Mouse (Mus musculus) forebrain, embryonic 10.5 days (tissue): ENCODE results near the gene Vdr. TPM values are rescaled to one million over a fixed set of nuclear protein-coding genes. Genes with fewer than 3 reads are reported as not detected.

Experiments
- DNase-seq: peaks from one replicate; pipeline ENCODE4 v3.0.0-alpha.2; 2017; ENCODE audit warnings: low spot score; ENCODE audit errors: extremely low spot score
- H3K27ac ChIP-seq: fragments of 300-500 bp; sonication (generic); 2 replicates; pipeline ENCODE4 v1.5.1; 2016; ENCODE audit warnings: mild to moderate bottlenecking
- H3K27me3 ChIP-seq: fragments of 300-500 bp; sonication (generic); 2 replicates; pipeline ENCODE4 v1.6.1; 2016; ENCODE audit warnings: mild to moderate bottlenecking; ENCODE audit not compliant: poor library complexity, severe bottlenecking
- H3K36me3 ChIP-seq: fragments of 300-500 bp; sonication (generic); replicated peaks from 2 replicates; pipeline ENCODE4 v1.6.1; 2016; ENCODE audit warnings: mild to moderate bottlenecking, moderate library complexity
- H3K4me1 ChIP-seq: fragments of 300-500 bp; sonication (generic); 2 replicates; pipeline ENCODE4 v1.6.1; 2016
- H3K4me3 ChIP-seq: fragments of 300-500 bp; sonication (generic); 2 replicates; pipeline ENCODE4 v1.5.1; 2016; ENCODE audit warnings: mild to moderate bottlenecking, moderate library complexity
- H3K9me3 ChIP-seq: fragments of 300-500 bp; sonication (generic); 2 replicates; pipeline ENCODE4 v1.6.1; 2016; ENCODE audit warnings: mild to moderate bottlenecking, moderate library complexity
- WGBS: fragments of 180-500 bp; shearing (Covaris S2); methylation state at CpG from one replicate; pipeline ENCODE4 v1.1.7; 2016; 5-methylcytosine and 5-hydroxymethylcytosine counted together
- polyA plus RNA-seq: library from polyadenylated mRNA; unstranded; fragments of >200 nt; fragmentation: Nextera tagmentation; extraction: Ambion mirVana; gene quantifications from 2 replicates; pipeline ENCODE4 v1.2.1, GENCODE M21; 2016

Vdr gene
- polyA plus RNA-seq, 1 experiment from 2014 or later, result 0.67 TPM

DNA sequence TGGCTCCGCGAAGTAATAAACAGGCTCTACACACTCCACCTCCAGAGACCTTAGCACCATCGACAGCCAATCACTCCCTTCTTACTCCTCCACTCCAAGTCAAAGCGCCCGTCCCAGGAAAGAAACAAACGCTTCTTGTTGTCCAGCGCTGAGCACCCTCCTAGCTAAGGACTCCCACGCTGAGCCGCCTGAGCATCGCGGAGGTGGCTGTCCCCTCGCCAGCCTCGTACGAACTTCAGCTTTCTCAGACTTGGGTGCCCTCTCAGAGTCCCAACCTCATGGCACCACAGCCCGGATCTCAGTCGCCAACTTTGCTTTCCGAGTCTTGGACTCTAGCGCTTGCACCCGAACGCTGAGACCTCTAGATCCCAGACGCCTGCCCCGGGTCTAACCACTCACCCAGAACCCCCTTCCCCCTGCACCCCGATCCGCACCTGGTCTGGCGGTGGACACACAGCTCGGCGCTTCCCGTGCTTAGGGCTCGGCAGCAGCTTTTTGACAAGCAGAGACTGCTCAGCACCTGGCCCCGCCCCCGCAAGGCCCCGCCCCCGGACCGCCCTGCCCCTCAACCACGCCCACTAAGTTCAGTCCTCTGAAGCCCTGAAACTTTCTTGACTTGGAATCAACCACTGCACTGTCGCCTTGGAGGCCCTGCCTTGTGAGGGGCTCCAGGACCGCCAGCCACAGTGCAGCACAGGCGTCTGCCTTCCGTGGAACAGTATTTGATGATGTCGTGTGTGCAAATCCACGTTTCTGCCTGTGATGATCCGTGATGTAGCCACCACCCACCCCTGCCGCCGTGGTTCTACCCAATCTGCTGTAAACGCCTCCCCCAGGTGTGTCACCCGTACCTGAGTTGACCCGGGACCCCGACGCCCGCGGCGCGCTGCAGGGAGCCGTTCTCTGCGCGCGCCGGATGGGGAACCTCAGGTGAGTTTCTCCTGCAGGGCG is 2.4 kb downstream of the Vdr start:
- WGBS, result 1% methylated on average over 59 of the region's 59 CpGs
- Histone ChIP-seq H3K36me3 (no peaks in the 10 kb centered on the region), H3K27me3 (peaks cover 75% of the 10 kb centered on the region), H3K4me3 (peak overlapping the region; percentile 60), H3K27ac (no peak overlapping the region), H3K9me3 (no peaks in the 10 kb centered on the region), H3K4me1 (peaks cover 24% of the 10 kb centered on the region)
- DNase-seq, result peak; percentile 66

DNA sequence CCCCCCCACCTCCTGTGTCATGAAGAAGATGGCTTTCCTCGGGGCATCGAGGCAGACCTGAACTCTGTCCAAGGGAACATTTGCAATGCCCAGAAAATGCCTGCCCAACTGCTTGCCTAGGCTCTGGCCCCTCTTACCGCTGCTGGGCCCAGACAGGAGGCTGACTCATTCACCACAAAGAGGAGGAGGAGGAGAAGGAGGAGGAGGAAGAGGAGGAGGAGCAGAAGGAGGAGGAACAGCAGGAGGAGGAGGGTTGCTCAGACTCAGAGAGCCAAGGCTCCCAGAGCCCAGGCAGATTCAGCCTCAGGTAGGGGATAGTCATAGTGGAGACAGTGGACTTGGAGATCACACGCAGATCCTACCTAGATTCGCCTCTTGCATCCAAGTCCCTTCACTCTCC is 3.2 kb downstream of the Vdr start:
- H3K9me3 ChIP-seq, result no peaks in the 10 kb centered on the region
- H3K4me1 ChIP-seq, result peaks cover 24% of the 10 kb centered on the region
- no peak for DNase-seq
- H3K27ac ChIP-seq, result no peak overlapping the region
- H3K27me3 ChIP-seq, result peaks cover 75% of the 10 kb centered on the region
- H3K4me3 ChIP-seq, result peak overlapping the region; percentile 60; the same call in 1 of the 2 replicates
- 48% methylated on average over 5 of the region's 5 CpGs for WGBS
- no peaks in the 10 kb centered on the region for H3K36me3 ChIP-seq

DNA sequence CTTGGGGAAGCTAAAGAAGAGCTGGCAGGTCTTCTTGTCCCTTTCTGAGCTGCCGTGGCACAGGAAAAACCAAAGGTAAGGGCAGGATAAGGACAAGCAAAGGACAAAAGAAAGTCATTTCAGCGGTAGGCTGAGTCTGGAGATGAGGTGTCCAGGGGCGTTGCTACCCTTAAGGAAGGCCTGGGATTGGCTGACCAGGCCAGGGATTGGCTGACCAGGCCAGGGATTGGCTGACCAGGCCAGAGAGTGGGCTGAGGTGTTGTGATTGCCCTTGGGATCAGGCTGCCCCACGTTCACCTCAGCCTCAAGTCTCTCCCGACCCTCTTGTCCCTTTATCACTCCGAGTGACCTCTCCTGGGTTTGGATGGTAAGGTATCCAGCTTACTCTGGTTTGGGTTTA is 5.1 kb downstream of the Vdr start:
- no peak for DNase-seq
- H3K27me3 ChIP-seq, result peaks cover 61% of the 10 kb centered on the region
- no peak overlapping the region for H3K27ac ChIP-seq
- H3K4me1 ChIP-seq, result peaks cover 24% of the 10 kb centered on the region
- no peak overlapping the region for H3K4me3 ChIP-seq
- WGBS, result 77% methylated on average over 6 of the region's 6 CpGs
- H3K36me3 ChIP-seq, result no peaks in the 10 kb centered on the region
- no peaks in the 10 kb centered on the region for H3K9me3 ChIP-seq

- peaks cover 53% of the 10 kb centered on the region for H3K27me3 ChIP-seq
Measured at GRCm38 (mm10) chr15:97904339-97904991, 6.0 kb downstream of the Vdr start.

GRCm38 (mm10) chr15:97903261-97904009 is 7.0 kb downstream of the Vdr start:
- peaks cover 24% of the 10 kb centered on the region for H3K4me1 ChIP-seq
- H3K27ac ChIP-seq, result no peak overlapping the region
- H3K9me3 ChIP-seq, result no peaks in the 10 kb centered on the region
- WGBS, result 79% methylated on average over 15 of the region's 15 CpGs
- no peaks in the 10 kb centered on the region for H3K36me3 ChIP-seq
- DNase-seq, result no peak
- H3K4me3 ChIP-seq, result no peak overlapping the region
- H3K27me3 ChIP-seq, result peaks cover 43% of the 10 kb centered on the region

More at GRCm38 (mm10) chr15:97904339-97904991, 6.0 kb downstream of the Vdr start:
- Histone ChIP-seq H3K4me1 (peaks cover 29% of the 10 kb centered on the region), H3K4me3 (no peak overlapping the region), H3K9me3 (no peaks in the 10 kb centered on the region), H3K27ac (no peak overlapping the region), H3K36me3 (no peaks in the 10 kb centered on the region)
- DNase-seq, result no peak
- WGBS, result 66% methylated on average over 11 of the region's 11 CpGs

- WGBS, result 90% methylated on average over 9 of the region's 9 CpGs
- H3K4me1 ChIP-seq, result peaks cover 15% of the 10 kb centered on the region
- H3K9me3 ChIP-seq, result no peaks in the 10 kb centered on the region
- H3K36me3 ChIP-seq, result no peaks in the 10 kb centered on the region
- no peak overlapping the region for H3K27ac ChIP-seq
- H3K4me3 ChIP-seq, result no peak overlapping the region
- no peak for DNase-seq
- H3K27me3 ChIP-seq, result peaks cover 18% of the 10 kb centered on the region
Measured at GRCm38 (mm10) chr15:97900991-97901390, 9.4 kb downstream of the Vdr start.

DNA sequence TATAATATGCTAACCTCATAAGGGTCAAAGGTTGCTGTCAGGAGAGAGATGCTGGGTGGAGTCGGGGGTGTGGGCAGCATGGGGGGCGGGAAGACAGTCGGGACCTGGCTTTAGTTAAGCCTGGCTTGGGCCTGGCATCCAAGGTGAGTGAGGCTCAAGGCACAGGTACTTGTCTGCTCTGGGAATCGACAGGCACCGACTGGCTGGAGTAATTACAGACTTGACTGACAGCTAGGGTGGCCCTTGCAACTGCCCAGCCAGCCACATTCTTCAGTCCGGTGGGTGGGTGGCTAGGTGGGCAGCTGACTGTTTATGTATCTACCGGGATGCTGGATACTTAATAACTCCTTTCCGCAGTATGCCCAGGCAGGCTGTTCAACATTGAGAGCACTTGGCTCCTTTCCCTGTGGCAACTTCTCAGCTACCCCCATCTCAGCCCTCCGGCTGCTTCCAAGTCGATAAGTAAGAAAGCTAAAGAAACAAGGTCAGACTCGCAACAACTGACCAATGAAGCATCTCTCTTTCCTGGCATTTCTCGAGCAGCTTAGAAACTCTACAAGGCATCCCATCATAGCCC is 10.0 kb downstream of the Vdr start:
- WGBS, result 92% methylated on average over 12 of the region's 12 CpGs

GRCm38 (mm10) chr15:97899714-97900113 is 10.7 kb downstream of the Vdr start:
- H3K36me3 ChIP-seq, result no peaks in the 10 kb centered on the region
- DNase-seq, result no peak
- H3K27ac ChIP-seq, result no peak overlapping the region
- no peaks in the 10 kb centered on the region for H3K9me3 ChIP-seq
- 78% methylated on average over 8 of the region's 8 CpGs for WGBS
- peaks cover 15% of the 10 kb centered on the region for H3K4me1 ChIP-seq
- H3K4me3 ChIP-seq, result no peak overlapping the region
- peaks cover 6% of the 10 kb centered on the region for H3K27me3 ChIP-seq

More for the DNA sequence above, 10.0 kb downstream of the Vdr start:
- peaks cover 13% of the 10 kb centered on the region for H3K27me3 ChIP-seq
- H3K36me3 ChIP-seq, result no peaks in the 10 kb centered on the region
- no peak overlapping the region for H3K4me3 ChIP-seq
- no peaks in the 10 kb centered on the region for H3K9me3 ChIP-seq
- no peak for DNase-seq
- no peak overlapping the region for H3K27ac ChIP-seq
- peaks cover 15% of the 10 kb centered on the region for H3K4me1 ChIP-seq

DNA sequence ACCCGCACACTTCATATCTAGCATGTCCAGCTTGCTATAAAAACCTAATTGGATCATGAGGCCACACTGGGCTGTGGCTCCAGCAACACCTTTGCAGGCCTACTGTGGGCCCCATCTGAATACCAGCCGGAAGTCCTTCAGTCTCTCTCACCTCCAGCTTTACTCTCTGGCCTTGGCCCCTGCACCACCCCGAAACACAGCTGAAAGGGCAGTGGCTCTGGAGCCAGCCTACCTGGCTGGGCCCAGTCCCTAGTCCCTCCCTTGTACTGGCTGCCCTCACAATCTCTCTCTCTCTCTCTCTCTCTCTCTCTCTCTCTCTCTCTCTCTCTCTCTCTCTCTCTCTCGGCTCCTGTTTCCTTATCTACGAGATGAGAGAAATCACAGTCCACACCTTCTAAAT is 11.6 kb downstream of the Vdr start:
- no peak overlapping the region for H3K4me3 ChIP-seq
- 87% methylated on average over 5 of the region's 5 CpGs for WGBS
- peaks cover 10% of the 10 kb centered on the region; the same call in 1 of the 2 replicates for H3K4me1 ChIP-seq
- H3K9me3 ChIP-seq, result no peaks in the 10 kb centered on the region
- H3K36me3 ChIP-seq, result no peaks in the 10 kb centered on the region
- no peak overlapping the region for H3K27ac ChIP-seq
- no peaks in the 10 kb centered on the region; the same call in 1 of the 2 replicates for H3K27me3 ChIP-seq
- no peak for DNase-seq

GRCm38 (mm10) chr15:97896861-97897654 is 13.4 kb downstream of the Vdr start:
- H3K4me3 ChIP-seq, result no peak overlapping the region
- H3K36me3 ChIP-seq, result no peaks in the 10 kb centered on the region
- 88% methylated on average over 16 of the region's 16 CpGs for WGBS
- no peaks in the 10 kb centered on the region for H3K9me3 ChIP-seq
- peaks cover 10% of the 10 kb centered on the region; the same call in 1 of the 2 replicates for H3K4me1 ChIP-seq
- H3K27ac ChIP-seq, result peak overlapping the region; percentile 40
- DNase-seq, result no peak
- no peaks in the 10 kb centered on the region for H3K27me3 ChIP-seq

DNA sequence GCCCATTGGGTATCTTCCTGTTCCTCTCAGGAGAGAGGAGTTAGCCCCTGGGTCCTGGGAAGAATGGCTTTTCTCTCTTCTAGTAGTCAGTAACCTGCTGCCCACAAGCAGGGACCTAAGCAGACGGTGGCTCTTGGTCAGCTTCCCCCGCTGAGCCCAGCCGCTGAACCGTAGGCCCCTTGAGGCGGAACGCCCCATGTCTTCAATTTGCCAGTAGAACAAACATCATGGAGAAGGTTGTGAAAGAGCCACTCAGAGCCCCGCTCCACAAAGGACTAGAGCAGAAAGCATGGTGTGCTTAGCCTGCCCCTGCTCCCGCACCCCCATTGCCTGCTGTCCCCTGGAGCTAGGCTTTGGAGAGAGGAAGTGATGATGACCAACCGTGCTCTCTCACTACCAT is 14.1 kb downstream of the Vdr start:
- DNase-seq, result no peak
- no peaks in the 10 kb centered on the region for H3K36me3 ChIP-seq
- H3K27me3 ChIP-seq, result no peaks in the 10 kb centered on the region
- peaks cover 10% of the 10 kb centered on the region; the same call in 1 of the 2 replicates for H3K4me1 ChIP-seq
- H3K27ac ChIP-seq, result peak overlapping the region; percentile 40
- H3K4me3 ChIP-seq, result no peak overlapping the region
- H3K9me3 ChIP-seq, result no peaks in the 10 kb centered on the region
- WGBS, result 81% methylated on average over 9 of the region's 9 CpGs
